Mouse (Mus musculus) MEL (cell line): ENCODE data around the gene Phykpl. TPM values are rescaled to one million over a fixed set of nuclear protein-coding genes. Genes with fewer than 3 reads are reported as not detected.
A peak's percentile ranks its signal among the peaks of the same experiment; 100 is the strongest.

Source experiments
- DNase-seq: peaks from one replicate; pipeline ENCODE4 v3.0.0; 2011; ENCODE audit warnings: low read depth, low spot score
- H3K27ac ChIP-seq: 2 replicates; pipeline ENCODE4 v1.5.1; 2012; ENCODE audit warnings: low read depth, mild to moderate bottlenecking, control low read depth, low read length, moderate library complexity; ENCODE audit not compliant: control insufficient read depth
- H3K27me3 ChIP-seq, 2 experiments: fragments of 150-350 bp in 1 of 2; sonication (generic) in 1 of 2; 2 replicates each; pipeline ENCODE4 v1.6.1; 2012; ENCODE audit warnings: low read length in 2 of 2, mild to moderate bottlenecking in 2 of 2, improper control_type of control experiment in 1 of 2, moderate library complexity in 1 of 2; ENCODE audit not compliant: insufficient read depth in 2 of 2, control insufficient read depth in 1 of 2
- H3K36me3 ChIP-seq, 2 experiments: 2 replicates each; pipeline ENCODE4 v1.6.1; 2012 to 2014; ENCODE audit warnings: low read length in 2 of 2, improper control_type of control experiment in 1 of 2, inconsistent platforms in 1 of 2, mild to moderate bottlenecking in 1 of 2; ENCODE audit not compliant: insufficient read depth in 2 of 2, control insufficient read depth in 1 of 2
- H3K4me1 ChIP-seq, 2 experiments: fragments of 150-350 bp in 1 of 2; sonication (generic) in 1 of 2; 2 replicates each; pipeline ENCODE4 v1.6.1; 2012; ENCODE audit warnings: low read length in 2 of 2, improper control_type of control experiment in 1 of 2, mild to moderate bottlenecking in 1 of 2; ENCODE audit not compliant: insufficient read depth in 2 of 2, control insufficient read depth in 1 of 2
- H3K4me3 ChIP-seq, 2 experiments: fragments of 150-350 bp in 1 of 2; sonication (generic) in 1 of 2; 2 replicates each; pipeline ENCODE4 v1.5.1; 2012; ENCODE audit warnings: low read depth in 2 of 2, low read length in 2 of 2, mild to moderate bottlenecking in 2 of 2, moderate library complexity in 2 of 2, control low read depth in 1 of 2, improper control_type of control experiment in 1 of 2; ENCODE audit not compliant: control insufficient read depth in 1 of 2, insufficient read depth in 1 of 2
- H3K79me2 ChIP-seq: 2 replicates; pipeline ENCODE4 v1.6.1; 2012; ENCODE audit warnings: mild to moderate bottlenecking, low read length, moderate library complexity; ENCODE audit not compliant: control insufficient read depth, poor library complexity, insufficient read depth
- H3K9ac ChIP-seq: 2 replicates; pipeline ENCODE4 v1.6.1; 2012; ENCODE audit warnings: low read depth, mild to moderate bottlenecking, control low read depth, low read length, moderate library complexity; ENCODE audit not compliant: control insufficient read depth, poor library complexity, severe bottlenecking
- H3K9me3 ChIP-seq: fragments of 150-350 bp; sonication (generic); replicated peaks from 2 replicates; pipeline ENCODE4 v1.6.1; 2012; ENCODE audit warnings: mild to moderate bottlenecking, low read length, improper control_type of control experiment, moderate library complexity; ENCODE audit not compliant: insufficient read depth
- BHLHE40 ChIP-seq: IDR thresholded peaks from 2 replicates; pipeline ENCODE4 v1.6.1; 2012; ENCODE audit warnings: low read depth, mild to moderate bottlenecking, inconsistent platforms, low read length, improper control_type of control experiment, borderline replicate concordance
- CHD1 ChIP-seq: IDR thresholded peaks from 2 replicates; pipeline ENCODE4 v1.6.1; 2012; ENCODE audit warnings: low read depth, mild to moderate bottlenecking, inconsistent platforms, low read length, improper control_type of control experiment
- CHD2 ChIP-seq: IDR thresholded peaks from 2 replicates; pipeline ENCODE4 v1.6.1; 2011; ENCODE audit warnings: low read length, improper control_type of control experiment
- E2F4 ChIP-seq: IDR thresholded peaks from 2 replicates; pipeline ENCODE4 v1.6.1; 2011; ENCODE audit warnings: low read depth, low read length, improper control_type of control experiment, borderline replicate concordance
- ELF1 ChIP-seq: IDR thresholded peaks from 2 replicates; pipeline ENCODE4 v1.6.1; 2014; ENCODE audit warnings: low read depth, mild to moderate bottlenecking, inconsistent platforms, low read length, improper control_type of control experiment, moderate library complexity
- EP300 ChIP-seq, 2 experiments: IDR thresholded peaks; 2 replicates each; pipeline ENCODE4 v1.6.1; 2011; ENCODE audit warnings: improper control_type of control experiment in 2 of 2, low read length in 2 of 2, low read depth in 1 of 2, mild to moderate bottlenecking in 1 of 2
- ETS1 ChIP-seq: IDR thresholded peaks from 2 replicates; pipeline ENCODE4 v1.6.1; 2012; ENCODE audit warnings: low read depth, mild to moderate bottlenecking, inconsistent platforms, low read length, improper control_type of control experiment, moderate library complexity
- HCFC1 ChIP-seq: IDR thresholded peaks from 2 replicates; pipeline ENCODE4 v1.6.1; 2012; ENCODE audit warnings: low read depth, mild to moderate bottlenecking, inconsistent platforms, low read length, improper control_type of control experiment, moderate library complexity
- JUND ChIP-seq: IDR thresholded peaks from 2 replicates; pipeline ENCODE4 v1.6.1; 2011; ENCODE audit warnings: low read depth, mild to moderate bottlenecking, improper control_type of control experiment, low read length
- KAT2A ChIP-seq: conservative IDR thresholded peaks from 2 replicates; pipeline ENCODE4 v1.6.1; 2012; ENCODE audit warnings: low read depth, low read length, improper control_type of control experiment, inconsistent platforms
- MAFK ChIP-seq: IDR thresholded peaks from 2 replicates; pipeline ENCODE4 v1.6.1; 2011; ENCODE audit warnings: low read depth, mild to moderate bottlenecking, low read length, improper control_type of control experiment, borderline replicate concordance
- MAX ChIP-seq: IDR thresholded peaks from 2 replicates; pipeline ENCODE4 v1.6.1; 2011; ENCODE audit warnings: low read length, improper control_type of control experiment
- MAZ ChIP-seq: IDR thresholded peaks from 2 replicates; pipeline ENCODE4 v1.6.1; 2012; ENCODE audit warnings: low read depth, mild to moderate bottlenecking, inconsistent platforms, low read length, improper control_type of control experiment
- MEF2A ChIP-seq: IDR thresholded peaks from 2 replicates; pipeline ENCODE4 v1.6.1; 2014; ENCODE audit warnings: low read depth, mild to moderate bottlenecking, inconsistent platforms, low read length, improper control_type of control experiment; ENCODE audit not compliant: poor library complexity, insufficient replicate concordance, severe bottlenecking; ENCODE audit errors: extremely low read depth
- MXI1 ChIP-seq: IDR thresholded peaks from 2 replicates; pipeline ENCODE4 v1.6.1; 2011; ENCODE audit warnings: mild to moderate bottlenecking, low read depth, low read length, improper control_type of control experiment
- MYB ChIP-seq: IDR thresholded peaks from 2 replicates; pipeline ENCODE4 v1.6.1; 2011; ENCODE audit warnings: mild to moderate bottlenecking, low read depth, low read length, improper control_type of control experiment
- MYC ChIP-seq: IDR thresholded peaks from 2 replicates; pipeline ENCODE4 v1.6.1; 2011; ENCODE audit warnings: low read depth, mild to moderate bottlenecking, low read length, improper control_type of control experiment, moderate library complexity
- NRF1 ChIP-seq: IDR thresholded peaks from 2 replicates; pipeline ENCODE4 v1.6.1; 2014; ENCODE audit warnings: low read depth, mild to moderate bottlenecking, inconsistent platforms, low read length, improper control_type of control experiment, moderate library complexity; ENCODE audit not compliant: poor library complexity, insufficient read depth, severe bottlenecking
- POLR2A ChIP-seq, 2 experiments: IDR thresholded peaks; 2 replicates each; pipeline ENCODE4 v1.6.1; 2011 to 2012; ENCODE audit warnings: low read length in 2 of 2, mild to moderate bottlenecking in 2 of 2, control low read depth in 1 of 2, improper control_type of control experiment in 1 of 2, low read depth in 1 of 2, moderate library complexity in 1 of 2; ENCODE audit not compliant: control insufficient read depth in 1 of 2, insufficient read depth in 1 of 2, poor library complexity in 1 of 2
- POLR2AphosphoS2 ChIP-seq: IDR thresholded peaks from 2 replicates; pipeline ENCODE4 v1.6.1; 2011; ENCODE audit warnings: low read length, improper control_type of control experiment
- RAD21 ChIP-seq: IDR thresholded peaks from 2 replicates; pipeline ENCODE4 v1.6.1; 2011; ENCODE audit warnings: mild to moderate bottlenecking, low read depth, low read length, improper control_type of control experiment
- RCOR1 ChIP-seq: IDR thresholded peaks from 2 replicates; pipeline ENCODE4 v1.6.1; 2012; ENCODE audit warnings: low read depth, mild to moderate bottlenecking, inconsistent platforms, low read length, improper control_type of control experiment
- SIN3A ChIP-seq: IDR thresholded peaks from 2 replicates; pipeline ENCODE4 v1.6.1; 2012; ENCODE audit warnings: low read length, improper control_type of control experiment, inconsistent platforms
- SMC3 ChIP-seq: IDR thresholded peaks from 2 replicates; pipeline ENCODE4 v1.6.1; 2011; ENCODE audit warnings: low read depth, low read length, improper control_type of control experiment
- TAL1 ChIP-seq: IDR thresholded peaks from 2 replicates; pipeline ENCODE4 v1.6.1; 2012; ENCODE audit warnings: mild to moderate bottlenecking, inconsistent platforms, low read length, moderate library complexity, mixed read lengths
- TBP ChIP-seq: IDR thresholded peaks from 2 replicates; pipeline ENCODE4 v1.8.0; 2011; ENCODE audit warnings: low read depth, low read length, improper control_type of control experiment
- TCF12 ChIP-seq: IDR thresholded peaks from 2 replicates; pipeline ENCODE4 v1.6.1; 2014; ENCODE audit warnings: low read depth, mild to moderate bottlenecking, inconsistent platforms, low read length, improper control_type of control experiment, moderate library complexity
- UBTF ChIP-seq: IDR thresholded peaks from 2 replicates; pipeline ENCODE4 v1.6.1; 2012; ENCODE audit warnings: low read depth, mild to moderate bottlenecking, inconsistent platforms, low read length, improper control_type of control experiment, moderate library complexity, borderline replicate concordance; ENCODE audit not compliant: insufficient read depth
- USF1 ChIP-seq: IDR thresholded peaks from 2 replicates; pipeline ENCODE4 v1.6.1; 2014; ENCODE audit warnings: low read depth, mild to moderate bottlenecking, inconsistent platforms, low read length, improper control_type of control experiment, moderate library complexity
- USF2 ChIP-seq, 2 experiments: IDR thresholded peaks; 2 replicates each; pipeline ENCODE4 v1.6.1; 2011 to 2012; ENCODE audit warnings: improper control_type of control experiment in 2 of 2, low read length in 2 of 2, borderline replicate concordance in 1 of 2, inconsistent platforms in 1 of 2, low read depth in 1 of 2, mild to moderate bottlenecking in 1 of 2; ENCODE audit not compliant: insufficient read depth in 1 of 2
- ZKSCAN1 ChIP-seq: IDR thresholded peaks from 2 replicates; pipeline ENCODE4 v1.6.1; 2012; ENCODE audit warnings: low read depth, mild to moderate bottlenecking, inconsistent platforms, low read length, improper control_type of control experiment, moderate library complexity
- ZMIZ1 ChIP-seq: IDR thresholded peaks from 2 replicates; pipeline ENCODE4 v1.6.1; 2012; ENCODE audit warnings: low read depth, mild to moderate bottlenecking, inconsistent platforms, low read length, improper control_type of control experiment, moderate library complexity
- ZNF384 ChIP-seq: IDR thresholded peaks from 2 replicates; pipeline ENCODE4 v1.6.1; 2012; ENCODE audit warnings: low read depth, mild to moderate bottlenecking, inconsistent platforms, low read length, improper control_type of control experiment
- polyA plus RNA-seq, 2 experiments: library from polyadenylated mRNA; stranded (reverse) in 1 of 2; unstranded in 1 of 2; fragments of >175 nt in 1 of 2; fragments of >200 nt in 1 of 2; gene quantifications; 2 replicates each; pipeline versions ENCODE4 v1.2.1 to v1.2.4; 2012; ENCODE audit warnings: low replicate concordance in 2 of 2, low read depth in 1 of 2; ENCODE audit not compliant: insufficient read length in 2 of 2, insufficient read depth in 1 of 2, missing spikeins in 1 of 2
- total RNA-seq: library from RNA; depleted of rRNA; stranded (reverse); fragments of 300-350 nt; gene quantifications from 2 replicates; pipeline ENCODE4 v1.2.3, GENCODE M21; 2012

The Phykpl gene
- total and polyA plus RNA-seq, 3 experiments: 22.7 to 23.0 TPM; not detected in 1

- DNase-seq: peak; percentile 89
- Histone ChIP-seq H3K27ac (peak overlapping the region; percentile 87), H3K9ac (peak overlapping the region; percentile 94), H3K4me1 (peaks cover 5 to 30% of the 10 kb centered on the region in 2 experiments), H3K9me3 (no peaks in the 10 kb centered on the region), H3K36me3 (peaks cover 29 to 60% of the 10 kb centered on the region in 2 experiments), H3K4me3 (peak overlapping the region; percentile 77 to 88), H3K27me3 (no peaks in the 10 kb centered on the region), H3K79me2 (peaks cover 49% of the 10 kb centered on the region)
- TF ChIP-seq MXI1: peak; percentile 81
- TF ChIP-seq KAT2A: peak; percentile 14; the same call in 1 of the 2 replicates
- no peak for TF ChIP-seq USF2 (IDR thresholded peaks at IDR 0.05; ENCODE audit: borderline replicate concordance in 1 of 2, insufficient read depth in 1 of 2, low read depth in 1 of 2, low read length in 2 of 2)
- TF ChIP-seq MAFK: no peak
- TF ChIP-seq TBP: peak; percentile 11; the same call in 1 of the 2 replicates
- TF ChIP-seq JUND: no peak
- peak; percentile 69; the same call in 1 of the 2 replicates for TF ChIP-seq E2F4
- TF ChIP-seq USF1: no peak
- TF ChIP-seq ETS1: no peak; the same call in 1 of the 2 replicates
- TF ChIP-seq CHD1: peak; percentile 96
- TF ChIP-seq CHD2: no peak
- no peak for TF ChIP-seq MAZ
- no peak; a peak in 1 of 4 replicates for TF ChIP-seq EP300 (IDR thresholded peaks at IDR 0.05; ENCODE audit: low read depth in 1 of 2, low read length in 2 of 2)
- TF ChIP-seq ZNF384: no peak
- TF ChIP-seq MYB: no peak
- TF ChIP-seq UBTF: 0 out of 2 replicates have a peak, but pooled peaks have one; percentile 51
- TF ChIP-seq MAX: no peak
- TF ChIP-seq NRF1: peak; percentile 69
- TF ChIP-seq TCF12: peak; percentile 42; the same call in 1 of the 2 replicates
- no peak for TF ChIP-seq ZKSCAN1
- 0 out of 2 replicates have a peak, but pooled peaks have one; percentile 56 for TF ChIP-seq POLR2AphosphoS2
- TF ChIP-seq ZMIZ1: peak; percentile 18; the same call in 1 of the 2 replicates
- TF ChIP-seq TAL1: no peak
- peak; percentile 61 for TF ChIP-seq ELF1
- TF ChIP-seq SMC3: no peak; the same call in 1 of the 2 replicates
- no peak for TF ChIP-seq MYC
- no peak for TF ChIP-seq BHLHE40
- TF ChIP-seq HCFC1: peak; percentile 68
- TF ChIP-seq RAD21: no peak
- peak; percentile 73 for TF ChIP-seq SIN3A
- no peak for TF ChIP-seq MEF2A
- TF ChIP-seq RCOR1: no peak
- peak in 1 of 2 experiments; percentile 21; a peak in 1 of 4 replicates for TF ChIP-seq POLR2A (IDR thresholded peaks at IDR 0.05; ENCODE audit: control insufficient read depth in 1 of 2, insufficient read depth in 1 of 2, low read depth in 1 of 2, low read length in 2 of 2, poor library complexity in 1 of 2)
Observed at GRCm38 (mm10) chr11:51605602-51606446, 21.3 kb downstream of the Phykpl start.
